Mouse (Mus musculus) mouse trophoblast stem cell (cell line): ENCODE measurements around the gene Slc25a13.

Source experiments
- in situ Hi-C, 2 experiments: fragments of 300-500 bp; cut with MseI, MboI; formaldehyde crosslinking; loops; 2 replicates in 1 of 2; 3 replicates in 1 of 2; pipeline ENCODE4 v1.15.1; 2025

Gene Slc25a13

DNA sequence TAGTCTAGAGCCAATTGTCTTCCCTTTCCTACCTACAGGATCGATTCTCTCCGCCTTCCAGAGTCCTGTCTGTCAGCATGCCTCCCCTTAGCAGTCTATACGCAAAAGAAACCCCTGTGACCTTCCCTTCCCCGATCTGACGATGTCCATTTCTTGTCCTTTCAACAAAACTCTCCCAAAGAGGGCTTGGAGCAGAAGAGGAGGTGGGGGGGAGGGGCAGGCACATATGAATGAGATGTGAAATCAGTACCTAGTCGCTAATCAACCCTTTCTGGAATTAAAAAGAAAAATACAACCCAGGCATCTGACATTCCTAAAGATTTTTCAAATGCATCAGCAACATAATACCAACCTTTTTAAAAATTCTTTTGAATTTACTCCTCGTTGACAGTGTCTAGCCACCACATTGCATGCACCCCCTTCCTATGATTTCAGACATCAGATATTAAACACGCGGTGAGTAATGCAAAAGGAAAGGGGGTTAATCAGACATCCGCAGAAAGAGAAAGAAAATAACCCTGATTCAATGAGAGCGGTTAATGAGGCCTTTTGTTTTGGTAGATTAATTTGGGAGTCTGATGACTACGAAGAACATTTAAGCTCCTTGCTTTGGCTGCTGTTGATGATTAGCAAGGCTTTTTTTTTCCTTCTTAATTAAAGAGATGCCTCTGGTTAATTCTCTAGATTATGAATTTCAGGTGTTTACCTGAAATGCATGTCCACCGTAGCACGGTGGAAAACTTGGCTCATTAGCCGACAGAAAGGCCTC lies 43.6 kb downstream of the Slc25a13 start:
- in situ Hi-C loops: no loop called here

DNA sequence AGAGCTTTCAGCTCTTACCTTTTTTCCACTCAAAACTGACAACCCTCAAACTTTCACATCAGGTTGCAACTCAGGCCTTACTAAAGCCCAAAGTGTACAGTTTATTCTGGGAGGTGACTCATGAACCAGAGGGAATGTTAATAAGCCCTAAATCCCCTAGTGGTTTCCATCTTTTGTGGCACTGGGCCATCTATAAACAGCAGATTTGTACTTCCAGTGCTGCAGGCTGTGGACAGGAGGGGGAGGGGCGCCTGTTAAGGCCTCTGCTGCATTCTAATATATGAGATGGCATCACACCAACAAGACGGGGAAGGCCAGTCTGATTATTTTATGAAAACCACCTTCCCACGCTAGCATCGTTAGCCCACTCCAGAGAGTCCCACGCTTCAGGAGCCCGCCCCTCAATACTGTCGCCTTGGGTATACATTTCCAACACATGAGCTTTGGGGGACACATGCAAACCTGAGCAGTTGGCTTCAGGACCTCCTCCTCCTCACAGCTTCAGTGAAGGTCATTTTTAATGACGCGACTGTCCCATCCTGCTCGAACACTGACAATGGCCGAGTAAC lies 48.3 kb downstream of the Slc25a13 start:
- in situ Hi-C loops: no loop called here

DNA sequence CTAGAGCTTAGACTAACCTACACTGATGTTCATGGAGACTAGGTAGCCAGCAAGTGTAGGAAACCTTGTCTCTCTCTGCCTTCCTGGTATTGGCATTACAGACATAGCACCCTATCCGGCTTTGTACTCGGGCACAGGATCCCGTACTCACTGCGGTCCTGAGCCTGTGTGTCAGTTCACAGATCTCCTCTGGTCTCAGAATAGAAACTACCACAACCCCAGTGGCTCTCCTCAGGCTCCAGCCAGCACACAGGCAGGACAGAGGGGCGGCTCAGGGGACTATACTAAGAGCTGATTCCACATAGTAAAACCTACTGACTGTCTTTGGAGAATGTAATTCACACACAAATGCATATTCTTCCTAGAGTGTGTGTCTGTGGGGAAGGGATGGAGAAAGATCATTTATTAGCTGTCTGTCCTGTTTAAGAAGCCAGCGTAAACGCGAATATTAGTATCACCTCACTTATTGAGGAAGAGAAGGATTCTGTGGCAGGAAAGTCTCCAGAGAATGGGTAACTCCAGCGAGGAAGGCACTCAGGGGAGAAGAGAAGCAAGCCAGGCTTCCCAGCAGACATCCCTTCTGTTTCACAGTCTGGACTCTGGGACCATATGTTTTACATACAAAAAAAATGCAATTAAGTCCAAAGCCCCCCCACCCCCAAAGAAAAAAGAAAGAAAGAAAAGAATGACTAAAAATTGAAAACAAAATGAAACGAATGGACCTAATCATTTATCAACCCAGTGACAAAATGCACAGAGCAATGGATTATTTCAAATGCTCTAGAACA lies 49.4 kb downstream of the Slc25a13 start:
- in situ Hi-C loops: no loop called here

DNA sequence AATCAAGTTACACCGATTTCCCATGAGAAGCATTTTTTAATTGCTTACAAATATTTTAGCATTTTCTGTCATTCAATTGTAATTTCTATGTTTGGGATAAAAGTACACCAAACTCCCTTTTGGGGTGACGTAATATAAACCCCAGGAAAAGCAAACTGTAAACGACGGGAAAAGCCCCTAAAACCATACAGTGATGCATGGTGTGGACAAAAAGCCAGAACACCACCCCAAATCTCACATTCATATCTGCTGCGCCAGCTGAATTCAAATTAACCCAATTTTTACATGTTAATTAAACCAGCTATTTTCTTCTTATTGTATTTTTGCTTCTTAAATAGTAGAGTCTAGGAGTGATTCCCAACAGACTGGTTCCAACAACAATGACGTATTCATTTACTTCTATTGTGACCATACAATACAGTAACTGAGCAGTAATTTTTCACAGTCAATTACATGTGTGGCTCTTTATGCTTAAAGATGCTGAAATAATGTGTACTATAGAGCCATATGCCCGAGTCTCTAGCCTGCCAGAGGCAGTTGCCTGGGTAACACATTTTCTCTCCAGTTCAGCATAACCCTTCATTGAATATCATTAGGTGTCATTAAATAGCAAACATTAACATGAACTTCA lies 53.9 kb downstream of the Slc25a13 start:
- in situ Hi-C loops: no loop called here

DNA sequence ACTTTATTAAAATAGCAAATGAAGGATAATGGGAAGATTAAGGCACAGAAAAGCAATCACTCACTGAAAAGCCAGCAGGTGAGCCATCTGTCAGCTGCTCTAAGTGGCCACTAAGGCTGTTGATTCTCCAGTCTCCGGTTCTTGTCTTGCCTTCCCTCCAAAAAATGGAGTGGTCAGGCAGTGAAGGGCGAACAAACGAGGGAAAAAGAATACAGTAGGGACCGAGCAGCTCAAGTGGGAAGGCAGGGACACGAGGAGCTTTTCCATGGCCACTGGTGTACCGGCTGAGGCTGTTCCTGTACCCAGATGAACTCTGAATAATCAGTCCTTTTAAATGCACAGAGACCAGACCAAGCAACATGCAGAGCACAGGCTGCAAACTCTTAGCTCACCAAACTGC lies 54.8 kb downstream of the Slc25a13 start:
- in situ Hi-C loops: no loop called here

DNA sequence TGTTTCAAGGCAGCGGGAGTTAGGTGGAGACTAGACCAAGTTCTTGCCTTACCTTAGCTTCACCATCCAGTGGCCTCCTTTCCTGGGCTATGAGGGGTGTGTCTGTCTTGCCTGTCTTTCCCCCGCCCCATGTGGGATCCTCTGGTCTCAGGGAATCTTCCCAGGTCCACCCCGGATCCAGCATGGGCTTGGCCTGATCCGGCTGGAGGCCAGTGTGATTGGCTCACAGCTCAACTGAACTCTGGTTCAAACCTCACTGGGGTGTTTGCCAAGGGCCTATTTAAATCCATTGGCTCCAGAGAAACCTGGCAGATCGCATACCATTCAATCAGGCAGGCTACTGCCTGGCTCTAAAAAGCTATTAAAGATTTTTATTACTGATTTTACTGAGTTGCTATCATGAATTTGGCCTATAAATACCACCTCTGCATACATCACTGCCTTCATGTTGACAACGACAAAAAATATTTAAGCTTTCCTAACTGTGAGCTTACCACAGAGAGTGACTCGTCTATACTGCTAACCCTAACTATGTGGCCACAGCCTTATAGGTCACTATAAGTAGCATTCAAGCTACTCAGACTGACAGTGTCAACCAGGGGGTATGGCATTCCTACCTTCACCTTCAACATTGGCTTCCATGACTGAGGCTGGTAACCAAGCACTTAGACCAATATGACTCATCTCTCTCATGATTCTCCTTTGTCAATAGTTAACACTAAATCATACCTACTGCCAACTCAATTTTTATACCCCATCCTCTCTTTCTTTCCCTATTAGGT lies 56.1 kb downstream of the Slc25a13 start:
- in situ Hi-C loops: no loop called here

DNA sequence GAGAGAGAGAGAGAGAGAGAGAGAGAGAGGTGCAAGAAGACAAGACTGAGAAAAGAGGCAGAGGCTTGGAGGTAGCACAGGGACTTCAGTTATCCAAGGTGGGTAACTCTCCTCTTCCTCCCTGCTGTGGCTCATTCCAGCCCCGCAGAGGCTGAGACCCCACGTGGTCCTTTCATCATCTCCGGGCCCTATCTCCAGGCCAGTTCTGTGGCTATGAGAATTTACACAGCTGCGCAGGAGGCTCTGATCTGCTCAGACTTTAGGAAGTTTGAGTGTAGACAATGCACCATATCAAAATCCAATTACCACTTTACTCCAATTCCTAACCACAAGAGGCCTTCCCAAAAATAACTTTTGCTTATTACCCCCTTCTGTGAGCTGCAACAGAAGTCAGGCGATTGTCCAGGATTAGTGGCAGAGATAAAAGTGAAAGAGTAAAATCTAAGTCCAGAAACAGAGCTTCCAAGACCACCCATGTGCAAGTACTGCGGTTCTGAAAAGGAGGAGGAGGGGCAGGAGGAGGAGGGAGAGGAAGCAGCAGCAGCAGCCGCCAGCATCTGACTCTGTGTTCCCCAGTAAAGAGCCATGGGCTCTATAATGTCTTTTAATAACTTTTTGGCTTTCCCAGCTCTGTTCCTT lies 57.6 kb downstream of the Slc25a13 start:
- in situ Hi-C loops: no loop called here

DNA sequence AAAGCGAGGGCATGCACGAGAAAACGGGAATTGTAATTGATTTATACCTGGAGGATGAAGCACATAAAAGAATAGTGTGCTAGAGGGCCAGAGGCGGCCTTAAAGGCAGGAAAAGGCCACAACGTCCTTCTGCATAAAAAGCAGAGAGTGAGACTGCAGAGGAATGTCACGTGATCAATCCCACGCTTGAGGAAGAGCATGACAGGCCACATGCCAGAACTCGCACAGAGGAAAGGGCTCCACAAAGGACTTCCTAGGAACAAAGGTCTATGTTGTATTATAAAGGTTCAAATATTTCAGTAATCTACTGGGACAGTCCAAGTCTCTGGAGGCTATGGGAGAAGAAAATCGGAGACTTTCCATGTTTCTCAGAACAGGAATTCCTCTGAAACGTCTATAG lies 63.5 kb downstream of the Slc25a13 start:
- in situ Hi-C loops: no loop called here

DNA sequence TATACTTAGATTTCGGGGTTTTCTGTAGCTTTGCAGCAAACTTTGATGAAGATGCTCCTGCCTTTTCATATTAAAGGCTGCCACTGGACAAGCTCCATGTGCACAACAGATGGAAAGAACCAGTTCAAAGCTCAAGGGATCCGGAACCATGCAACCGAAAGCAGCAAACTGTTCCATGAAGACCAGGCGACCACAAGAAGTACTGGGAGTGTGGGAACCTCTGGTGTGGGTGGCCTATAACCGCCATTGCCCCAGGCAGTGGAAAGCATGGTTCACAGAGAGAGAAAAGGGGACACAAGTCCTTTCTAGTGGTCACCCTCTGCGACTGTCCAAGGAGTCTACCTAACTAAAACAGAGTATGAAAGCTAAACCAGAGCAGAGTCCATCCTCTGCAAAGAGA lies 66.2 kb downstream of the Slc25a13 start:
- in situ Hi-C loops: no loop called here

DNA sequence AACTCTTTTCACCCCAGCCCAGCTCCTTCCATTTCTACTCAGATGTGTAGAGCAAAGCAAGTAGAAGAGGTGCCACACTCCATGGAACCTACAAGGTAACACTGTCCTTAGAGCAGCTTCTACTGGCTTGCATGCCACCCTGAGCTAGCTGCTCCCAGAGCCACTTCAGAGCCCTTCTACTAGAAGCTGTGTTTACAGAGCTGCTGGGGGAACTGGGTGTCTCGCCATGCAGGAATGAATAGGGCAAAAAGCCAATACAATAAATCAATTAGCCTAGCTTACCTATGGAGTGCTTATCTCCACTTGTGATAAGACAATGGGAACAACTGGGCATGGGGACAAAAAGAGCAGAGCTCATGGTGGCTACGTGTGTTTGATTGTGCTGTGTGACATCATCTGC lies 67.2 kb downstream of the Slc25a13 start:
- in situ Hi-C loops: no loop called here

DNA sequence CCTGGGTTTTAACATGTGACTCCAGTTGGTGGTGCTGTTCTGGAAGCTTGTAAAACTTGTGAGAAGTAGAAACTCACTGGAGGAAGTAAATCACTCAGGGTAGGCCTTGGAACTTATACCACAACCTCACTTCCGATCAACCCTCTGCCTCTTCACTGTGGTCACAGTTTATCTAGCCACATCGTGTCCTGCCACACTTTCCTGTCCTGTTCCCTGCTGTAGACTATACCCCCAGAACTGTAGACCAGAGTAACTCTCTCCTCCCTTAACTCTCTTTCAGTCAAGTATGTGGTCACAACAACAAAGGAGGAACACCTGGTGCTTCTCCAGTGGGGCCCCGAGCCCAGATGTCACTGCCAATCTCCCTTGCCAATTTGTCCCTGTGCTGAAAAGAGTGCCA lies 67.6 kb downstream of the Slc25a13 start:
- in situ Hi-C loops: no loop called here

DNA sequence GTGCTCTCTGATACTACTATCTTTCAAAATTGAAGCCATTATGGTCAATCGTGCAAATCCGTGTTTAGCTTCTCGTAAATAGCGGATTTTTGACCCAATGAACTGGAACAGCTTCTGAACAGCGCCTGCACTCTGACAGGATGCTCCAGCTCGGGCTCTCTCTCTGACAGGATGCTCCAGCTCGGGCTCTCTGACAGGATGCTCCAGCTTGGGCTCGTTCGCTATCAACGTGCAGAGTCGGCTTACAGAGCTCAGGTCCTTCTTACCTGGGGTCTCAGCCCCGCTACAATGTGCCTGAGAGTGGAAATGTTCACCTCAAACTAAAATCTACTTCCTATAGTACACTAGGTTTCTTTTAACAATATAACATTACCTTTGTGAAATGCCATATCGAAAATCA lies 71.6 kb downstream of the Slc25a13 start:
- in situ Hi-C loops: no loop called here

DNA sequence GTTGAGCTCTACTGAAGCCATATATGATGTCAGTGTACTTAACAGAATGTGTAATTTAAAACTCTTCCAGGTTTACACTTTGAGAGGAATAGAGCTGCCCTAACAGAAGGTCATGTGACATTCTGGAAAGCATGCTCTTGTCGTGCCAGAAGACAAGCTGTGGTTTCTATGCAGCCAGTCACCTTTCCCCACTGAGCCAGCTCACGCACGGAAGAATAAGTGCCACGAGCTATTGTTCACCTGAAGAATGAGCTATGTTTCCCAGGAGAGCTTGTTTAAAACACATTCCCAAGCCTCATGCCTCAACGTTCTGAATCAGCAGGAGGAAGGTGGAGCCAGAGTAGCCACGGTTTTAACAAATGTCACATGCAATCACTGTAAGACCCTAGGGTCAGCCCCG lies 73.4 kb downstream of the Slc25a13 start:
- in situ Hi-C loops: no loop called here

DNA sequence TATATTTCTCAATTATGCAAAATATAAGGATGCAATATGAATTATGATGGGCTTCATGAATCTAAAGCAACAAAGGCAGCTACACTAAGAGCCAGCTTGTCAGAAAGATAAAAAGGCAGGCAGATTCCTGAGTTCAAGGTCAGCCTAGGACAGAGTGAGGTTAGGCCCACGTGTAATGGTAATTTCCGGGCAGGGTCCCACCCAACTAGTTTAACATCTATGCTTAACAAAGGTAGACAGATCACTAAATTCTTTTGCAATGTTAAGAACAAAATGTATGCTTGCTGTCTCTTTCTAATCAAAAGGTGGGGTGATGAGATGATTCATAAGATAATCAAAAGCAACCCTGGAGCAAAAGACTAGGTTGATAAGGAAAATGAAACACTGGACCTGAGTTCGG lies 76.6 kb downstream of the Slc25a13 start:
- in situ Hi-C loops: no loop called here

DNA sequence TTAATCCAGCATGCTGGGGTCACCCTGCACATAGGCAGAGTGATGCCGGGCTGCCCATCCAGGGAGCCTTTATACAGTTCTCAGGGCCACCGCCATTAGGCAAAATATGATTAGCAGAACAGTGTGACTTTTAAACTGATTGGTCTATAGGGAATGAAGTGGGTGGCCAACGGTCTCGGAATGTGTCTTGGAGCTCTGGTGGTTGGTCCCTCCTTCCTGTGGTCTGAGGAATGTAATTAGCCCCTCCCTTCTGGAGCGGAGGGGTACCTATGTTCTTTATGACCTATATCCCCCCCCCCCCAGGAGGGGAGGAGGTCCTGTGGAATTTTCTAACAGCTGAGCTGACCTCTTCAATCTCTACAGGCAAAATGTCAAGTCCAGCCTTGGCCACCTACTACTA lies 77.9 kb downstream of the Slc25a13 start:
- in situ Hi-C loops: no loop called here

DNA sequence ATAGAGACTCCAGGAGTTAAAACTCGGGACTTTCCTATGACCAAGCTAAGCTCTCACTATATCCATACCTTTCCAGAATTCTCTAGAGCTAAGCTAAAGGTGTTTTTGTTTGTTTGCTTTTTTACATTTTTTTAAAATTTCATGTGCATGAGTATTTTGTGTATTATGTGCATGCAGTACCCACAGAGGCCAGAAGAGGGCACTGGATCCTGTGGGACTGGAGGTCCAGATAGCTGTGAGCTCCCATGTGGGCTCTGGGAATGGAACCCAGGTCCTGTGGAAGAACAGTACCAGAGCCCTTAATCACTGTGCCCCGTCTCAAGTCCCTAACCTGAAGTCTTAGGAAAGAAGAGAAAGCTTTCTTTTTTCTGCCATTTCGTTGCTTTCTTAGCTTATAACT lies 80.2 kb downstream of the Slc25a13 start:
- in situ Hi-C loops: no loop called here

DNA sequence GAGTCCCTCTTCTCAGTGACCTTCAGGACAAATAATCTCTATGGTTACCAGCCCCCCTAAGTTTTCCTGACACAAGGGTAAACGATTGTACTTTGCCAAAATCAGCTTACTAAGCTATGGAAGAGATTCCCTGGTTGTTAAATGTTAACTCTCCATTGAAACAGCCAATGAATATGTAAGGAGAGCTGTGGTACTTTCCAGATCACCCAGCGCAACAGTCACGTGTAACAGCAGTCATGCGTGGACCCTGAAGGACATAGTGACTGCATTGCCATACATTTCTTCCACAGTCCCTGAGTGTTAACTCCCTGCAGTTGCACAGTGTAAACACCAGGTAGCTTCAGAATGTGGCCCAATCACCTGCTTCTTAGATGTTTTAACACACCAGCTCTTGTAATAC lies 82.0 kb downstream of the Slc25a13 start:
- in situ Hi-C loops: no loop called here

DNA sequence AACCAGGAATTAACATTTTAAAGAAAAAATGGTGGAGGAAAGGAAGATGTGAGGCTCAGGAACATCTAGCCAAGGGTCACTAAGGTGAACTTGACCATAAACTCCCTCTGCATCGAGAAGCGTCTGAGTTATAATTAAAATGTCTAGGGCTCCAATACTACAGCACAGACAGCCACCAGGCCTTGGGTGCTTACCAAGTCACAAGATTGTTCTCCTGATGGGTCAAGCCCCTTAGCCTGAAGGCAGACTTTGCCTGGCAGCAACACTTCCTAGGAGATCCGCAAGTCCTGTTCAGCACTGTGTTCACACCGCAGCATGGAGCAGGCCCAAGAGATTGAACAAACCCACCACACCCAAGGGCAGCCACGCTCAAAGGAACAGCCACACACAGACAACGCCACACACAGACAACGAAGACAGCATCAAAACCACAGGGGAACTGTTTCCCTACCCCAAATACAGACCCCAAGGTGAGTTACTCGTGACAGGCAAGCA lies 83.4 kb downstream of the Slc25a13 start:
- in situ Hi-C loops: no loop called here

DNA sequence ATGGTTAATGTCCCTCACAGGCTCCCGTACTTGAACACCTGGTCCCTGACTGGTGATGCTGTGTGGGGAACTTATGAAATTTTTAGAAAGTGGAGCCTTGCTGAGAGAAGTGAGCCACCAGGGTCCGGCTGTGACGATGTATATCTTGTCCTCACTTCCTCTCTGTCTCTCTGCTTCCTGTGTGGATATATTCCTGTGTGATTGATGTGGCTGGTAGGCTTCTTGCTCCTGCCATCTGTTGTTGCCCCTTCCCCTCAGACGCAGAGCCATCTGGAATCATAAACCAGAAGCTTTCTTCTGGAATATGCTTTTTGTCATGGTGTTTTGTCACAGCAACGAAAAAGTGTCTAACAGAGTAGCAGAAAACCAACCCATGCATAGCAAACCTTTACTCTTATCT lies 84.9 kb downstream of the Slc25a13 start:
- in situ Hi-C loops: no loop called here

DNA sequence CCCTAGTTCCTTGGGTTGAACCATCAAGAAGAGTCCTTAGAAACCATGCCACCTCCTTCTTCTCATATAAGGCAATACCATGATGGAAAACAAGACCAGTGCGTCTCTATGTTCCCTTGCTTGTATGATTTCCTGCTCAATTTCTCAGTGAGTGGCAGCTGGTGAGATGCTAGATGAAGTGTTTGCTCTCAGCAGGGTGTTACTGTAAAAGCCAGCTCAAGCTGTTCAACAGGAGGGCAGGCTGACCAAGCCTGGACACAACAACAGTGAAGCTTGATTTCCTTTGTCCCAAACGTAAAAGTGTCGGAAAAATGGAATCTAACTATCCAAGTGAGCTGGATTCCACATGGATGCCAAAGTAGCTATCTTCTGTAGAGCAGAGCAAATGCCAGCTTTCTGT lies 91.4 kb downstream of the Slc25a13 start:
- in situ Hi-C loops: no loop called here

DNA sequence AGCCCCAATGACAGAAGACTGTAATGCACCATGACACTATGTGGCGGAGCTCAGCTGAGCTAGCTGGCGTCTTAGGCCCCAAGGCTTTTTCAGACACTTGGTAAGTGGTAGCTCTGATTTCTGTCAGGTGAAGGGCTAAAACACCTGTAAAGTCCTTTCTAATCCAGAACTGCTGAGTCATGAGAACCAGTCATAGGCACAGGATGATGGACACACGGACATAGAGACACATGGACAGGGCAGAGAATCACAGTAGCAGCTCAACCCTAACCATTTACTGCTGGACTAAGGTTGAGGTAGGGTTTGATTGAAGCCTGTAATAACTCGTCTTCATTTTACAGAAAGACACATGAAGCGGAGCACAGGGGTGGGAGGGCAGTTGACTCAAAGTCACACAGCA lies 95.1 kb downstream of the Slc25a13 start:
- in situ Hi-C loops: no loop called here
